Mouse (Mus musculus) hindbrain, embryonic 14.5 days (tissue): ENCODE results near the gene Mbtps1. TPM values are rescaled to one million over a fixed set of nuclear protein-coding genes. Genes with fewer than 3 reads are reported as not detected.

Experiments used
- ATAC-seq: fragments of 200-750 bp; cut with Nextera tagmentation; 2 replicates; pipeline ENCODE4 v1.8.0; 2017; ENCODE audit warnings: moderate number of reproducible peaks, mild to moderate bottlenecking, moderate TSS enrichment, moderate library complexity; ENCODE audit not compliant: low FRiP score
- DNase-seq: peaks from one replicate; pipeline ENCODE4 v3.0.0-alpha.2; 2015; ENCODE audit warnings: low spot score
- H3K27ac ChIP-seq: fragments of 300-500 bp; sonication (generic); 2 replicates; pipeline ENCODE4 v1.5.1; 2014; ENCODE audit warnings: mild to moderate bottlenecking, moderate library complexity
- H3K27me3 ChIP-seq: fragments of 300-500 bp; sonication (generic); 2 replicates; pipeline ENCODE4 v1.6.1; 2014; ENCODE audit warnings: mild to moderate bottlenecking, low read length, mixed read lengths; ENCODE audit not compliant: control insufficient read depth, insufficient read depth
- H3K36me3 ChIP-seq: fragments of 300-500 bp; sonication (generic); replicated peaks from 2 replicates; pipeline ENCODE4 v1.6.1; 2014; ENCODE audit not compliant: control insufficient read depth, insufficient read depth
- H3K4me1 ChIP-seq: fragments of 300-500 bp; sonication (generic); replicated peaks from 2 replicates; pipeline ENCODE4 v1.6.1; 2014; ENCODE audit warnings: antibody characterized with exemption, low read length, mixed read lengths; ENCODE audit not compliant: control insufficient read depth, insufficient read depth
- H3K4me2 ChIP-seq: fragments of 300-500 bp; sonication (generic); replicated peaks from 2 replicates; pipeline ENCODE4 v1.6.1; 2014; ENCODE audit warnings: mild to moderate bottlenecking, moderate library complexity
- H3K4me3 ChIP-seq: fragments of 300-500 bp; sonication (generic); replicated peaks from 2 replicates; pipeline ENCODE4 v1.5.1; 2014; ENCODE audit warnings: mild to moderate bottlenecking, low read length
- H3K9ac ChIP-seq: fragments of 300-500 bp; sonication (generic); 2 replicates; pipeline ENCODE4 v1.6.1; 2014
- H3K9me3 ChIP-seq: fragments of 300-500 bp; sonication (generic); 2 replicates; pipeline ENCODE4 v1.6.1; 2016; ENCODE audit warnings: low read length; ENCODE audit not compliant: control insufficient read depth
- WGBS: fragments of 180-500 bp; shearing (Covaris S2); extraction: QIAGEN DNeasy Blood & Tissue Kit; methylation state at CpG from one replicate; pipeline ENCODE4 v1.1.7; 2014; 5-methylcytosine and 5-hydroxymethylcytosine counted together
- polyA plus RNA-seq: library from polyadenylated mRNA; unstranded; fragments of >200 nt; fragmentation: Nextera tagmentation; extraction: Ambion mirVana; gene quantifications from 2 replicates; pipeline ENCODE4 v1.2.1, GENCODE M21; 2014

Mbtps1 gene
- polyA plus RNA-seq, 1 experiment from 2014 or later, result 51.1 TPM

DNA sequence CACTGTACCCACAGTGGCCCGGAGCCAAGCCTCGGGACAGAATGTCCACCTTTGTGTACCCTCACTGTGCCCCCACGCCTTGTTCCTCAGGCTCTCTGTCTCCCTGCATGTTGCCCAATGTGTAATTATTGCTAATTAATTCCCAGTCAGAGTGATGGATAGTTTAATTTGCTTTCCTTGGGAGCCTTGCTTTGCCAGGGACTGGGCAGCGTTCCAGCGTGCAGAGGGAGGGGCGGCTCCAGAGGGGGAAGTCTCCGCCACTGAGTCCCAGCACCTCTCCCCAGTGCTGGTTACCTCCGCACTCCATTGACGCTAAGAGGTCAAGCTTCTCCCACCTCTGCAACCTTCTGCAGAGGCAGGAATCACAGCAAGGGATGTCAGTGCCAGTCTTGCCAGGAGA, 97.2 kb downstream of the Mbtps1 start:
- DNase-seq, result peak; percentile 78
- Histone ChIP-seq H3K36me3 (no peaks in the 10 kb centered on the region), H3K9ac (no peak overlapping the region), H3K9me3 (no peaks in the 10 kb centered on the region), H3K4me2 (no peak overlapping the region), H3K4me1 (peaks cover 41% of the 10 kb centered on the region), H3K27ac (peak overlapping the region; percentile 27), H3K4me3 (no peak overlapping the region), H3K27me3 (no peaks in the 10 kb centered on the region)
- ATAC-seq, result peak; percentile 52; the same call in 1 of the 2 replicates
- WGBS, result 37% methylated on average over 9 of the region's 9 CpGs

DNA sequence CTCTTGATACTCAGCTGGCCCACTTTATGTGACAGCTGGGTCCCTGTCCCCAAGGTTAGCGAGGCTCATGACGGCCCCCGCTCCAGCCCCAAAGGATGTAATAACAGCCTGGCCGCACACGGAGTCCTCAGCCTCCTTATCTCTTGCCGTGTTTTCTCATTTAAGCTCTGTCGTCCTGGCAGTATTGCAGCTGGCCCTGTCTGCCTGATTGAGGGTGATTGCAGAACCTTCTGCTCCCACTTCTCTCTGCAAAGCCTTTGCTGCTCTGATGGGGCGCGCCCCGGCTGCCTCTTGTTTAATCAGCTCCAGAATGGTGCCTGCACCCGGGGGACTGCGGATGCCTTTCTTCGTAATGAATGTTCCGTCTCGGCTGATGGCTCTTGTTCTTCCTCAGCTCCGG, 98.8 kb downstream of the Mbtps1 start:
- Histone ChIP-seq H3K36me3 (no peaks in the 10 kb centered on the region), H3K9me3 (no peaks in the 10 kb centered on the region), H3K4me1 (peaks cover 27% of the 10 kb centered on the region; the same call in 1 of the 2 replicates), H3K9ac (no peak overlapping the region), H3K4me3 (no peak overlapping the region), H3K4me2 (no peak overlapping the region), H3K27me3 (no peaks in the 10 kb centered on the region), H3K27ac (peak overlapping the region; percentile 49)
- peak; percentile 69 for DNase-seq
- WGBS, result 18% methylated on average over 16 of the region's 16 CpGs
- ATAC-seq, result no peak

Other genes starting within 250 kb of the Mbtps1 start
- 741 and 743 TPM in 2 replicates for gene Hsbp1, start 214.2 kb downstream of the Mbtps1 start, polyA plus RNA-seq
- gene Mlycd, start 163.9 kb downstream of the Mbtps1 start, polyA plus RNA-seq, result 17.8 and 20.2 TPM in 2 replicates
- gene Osgin1, start 124.6 kb downstream of the Mbtps1 start, polyA plus RNA-seq, result 0.35 and 0.40 TPM in 2 replicates
- gene Necab2, start 112.0 kb downstream of the Mbtps1 start, polyA plus RNA-seq, result 44.4 and 50.1 TPM in 2 replicates
- not detected in 2 replicates for gene Slc38a8, start 57.0 kb downstream of the Mbtps1 start, polyA plus RNA-seq
- gene Hsdl1, start 16.4 kb upstream of the Mbtps1 start, polyA plus RNA-seq, result 163 and 182 TPM in 2 replicates
- gene Dnaaf1, start 16.5 kb upstream of the Mbtps1 start, polyA plus RNA-seq, result 0.51 and 0.53 TPM in 2 replicates
- gene Taf1c, start 46.5 kb upstream of the Mbtps1 start, polyA plus RNA-seq, result 13.3 and 14.0 TPM in 2 replicates
- not detected in 2 replicates for gene Adad2, start 54.0 kb upstream of the Mbtps1 start, polyA plus RNA-seq
- gene Kcng4, start 76.9 kb upstream of the Mbtps1 start, polyA plus RNA-seq, result 0.09 and 0.16 TPM in 2 replicates
- 5.5 and 6.1 TPM in 2 replicates for gene Wfdc1, start 107.6 kb upstream of the Mbtps1 start, polyA plus RNA-seq
- gene Atp2c2, start 141.3 kb upstream of the Mbtps1 start, polyA plus RNA-seq, result 0.13 and 0.22 TPM in 2 replicates
- gene Tldc1, start 219.7 kb upstream of the Mbtps1 start, polyA plus RNA-seq, result 6.5 and 7.4 TPM in 2 replicates